Mouse (Mus musculus) central nervous system, embryonic 18 days (tissue): ENCODE data around the gene Gm49345. TPM values are rescaled to one million over a fixed set of nuclear protein-coding genes. Genes with fewer than 3 reads are reported as not detected.

ENCODE experiments used
- polyA plus RNA-seq: library from polyadenylated mRNA; depleted of rRNA; stranded (reverse); fragments of >200 nt; gene quantifications from 2 replicates; pipeline ENCODE4 v1.2.3, GENCODE M21; 2012; rRNA removed

Gene Gm49345
- not detected in 2 replicates for polyA plus RNA-seq

GRCm38 (mm10) chr13:67637294-67638007, at the start of gene Gm49345, which contains the start of gene Zfp729a:
Gm49345 (minus strand) TSS chr13:67637769.
Zfp729a (minus strand) TSS chr13:67637791.

GRCm38 (mm10) chr13:67686971-67687370, 49.4 kb upstream of the Gm49345 start, which contains the start of gene Zfp738:
Zfp738 (minus strand) TSS chr13:67687071.

GRCm38 (mm10) chr13:67609066-67609876, 28.3 kb downstream of the Gm49345 start, which contains the start of gene Zfp729b:
Zfp729b (minus strand) TSS chr13:67609707.

DNA sequence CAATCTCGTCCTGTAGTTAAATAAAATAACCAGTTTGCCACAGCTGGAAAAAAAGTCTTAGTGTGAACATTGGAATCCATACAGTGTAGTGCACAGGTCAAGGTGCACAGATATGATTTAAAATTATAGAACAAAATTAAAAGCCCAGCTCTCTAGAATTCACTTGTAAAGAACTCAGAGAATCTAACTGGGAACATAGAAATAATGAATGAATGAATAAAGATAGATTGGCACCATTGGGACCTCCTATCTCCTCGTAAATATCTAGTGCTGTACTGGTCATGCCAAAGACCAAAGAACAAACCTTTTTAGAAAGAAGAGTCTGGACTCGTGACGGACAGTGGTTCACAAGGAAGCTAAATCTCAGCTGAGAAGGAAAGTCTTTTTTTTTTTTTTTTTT, 83.8 kb downstream of the Gm49345 start, which contains the start of gene Zfp748:
Gene Zfp748 (minus strand): TSS at position 101 of the 400 bp plus-strand sequence.

Other genes starting within 250 kb of the Gm49345 start
- gene Zfp429, start 237.9 kb downstream of the Gm49345 start, polyA plus RNA-seq: 4.5 and 4.6 TPM in 2 replicates
- gene Zfp459, start 216.4 kb downstream of the Gm49345 start, polyA plus RNA-seq: 1.7 and 2.2 TPM in 2 replicates
- 4.6 and 5.2 TPM in 2 replicates for gene Zfp874a, start 186.1 kb downstream of the Gm49345 start, polyA plus RNA-seq
- gene Zfp874b, start 153.5 kb downstream of the Gm49345 start, polyA plus RNA-seq: 5.9 and 6.4 TPM in 2 replicates
- 4.6 and 5.1 TPM in 2 replicates for gene Zfp58, start 137.2 kb downstream of the Gm49345 start, polyA plus RNA-seq
- gene Gm26965, start 111.6 kb downstream of the Gm49345 start, polyA plus RNA-seq: 0.16 TPM in 1 of 2 replicates, not detected in the other
- 23.2 and 26.7 TPM in 2 replicates for gene Zfp87, start 111.6 kb downstream of the Gm49345 start, polyA plus RNA-seq
- 8.2 and 8.6 TPM in 2 replicates for gene Zfp748, start 83.9 kb downstream of the Gm49345 start, polyA plus RNA-seq
- gene Zfp729b, start 28.1 kb downstream of the Gm49345 start, polyA plus RNA-seq: 3.9 and 4.2 TPM in 2 replicates
- 3.3 and 4.4 TPM in 2 replicates for gene Zfp729a, start within 50 bp of the Gm49345 start, polyA plus RNA-seq
- 10.4 and 11.8 TPM in 2 replicates for gene Zfp738, start 49.3 kb upstream of the Gm49345 start, polyA plus RNA-seq
- gene Zfp65, start 91.4 kb upstream of the Gm49345 start, polyA plus RNA-seq: 9.0 and 9.1 TPM in 2 replicates
- gene Zfp85, start 117.5 kb upstream of the Gm49345 start, polyA plus RNA-seq: 5.5 and 6.1 TPM in 2 replicates
- 3.1 and 3.4 TPM in 2 replicates for gene Zfp493, start 141.9 kb upstream of the Gm49345 start, polyA plus RNA-seq
- 6.7 and 7.0 TPM in 2 replicates for gene Zfp273, start 176.0 kb upstream of the Gm49345 start, polyA plus RNA-seq
- 8.6 and 8.7 TPM in 2 replicates for gene Gm10037, start 193.3 kb upstream of the Gm49345 start, polyA plus RNA-seq
- gene BC048507, start 225.6 kb upstream of the Gm49345 start, polyA plus RNA-seq: 0.25 TPM in 1 of 2 replicates, not detected in the other